Comparison of ENCODE assay signal across 10 mouse cellular contexts in genomic region chr9:64057903-64058650, GRCm38 (mm10). TPM values are rescaled to one million over a fixed set of nuclear protein-coding genes. Genes with fewer than 3 reads are reported as not detected.
DNase-seq lines count a peak whose midpoint lies in the region; ATAC-seq and TF ChIP-seq lines count a peak whose summit lies in the region.
"Had no signal": no experiment of that assay in that cellular context is flagged by ENCODE, and none has a peak within 500 bp of the region (broad histone marks: within the 10 kb centered on the region; RNA-seq: fewer than 3 reads in every experiment).

No protein-coding gene starts in this region.

- DNase-seq in lung, adult 2 months = no peak
- peak; percentile 80 for DNase-seq in limb, embryonic 11.5 days (ENCODE audit: low spot score)
- peak; percentile 54 for DNase-seq in neural tube, embryonic 11.5 days (ENCODE audit: low spot score)
- no peak for DNase-seq in layer of hippocampus, adult 8-10 months (ENCODE audit: low spot score in 2 of 2)
- DNase-seq in Muller cell, postnatal 12 days (ENCODE audit: inconsistent ontology term) = no peak
- no peak for DNase-seq in retina, postnatal 1 day

- WGBS in lung, embryonic 16.5 days = 55% methylated on average over 7 of the region's 7 CpGs
- 72% methylated on average over 7 of the region's 7 CpGs for WGBS in lung, adult 2 months
- WGBS in embryonic facial prominence, embryonic 12.5 days = 26% methylated on average over 7 of the region's 7 CpGs
- 43% methylated on average over 7 of the region's 7 CpGs for WGBS in limb, embryonic 11.5 days
- WGBS in neural tube, embryonic 11.5 days = 59% methylated on average over 7 of the region's 7 CpGs

- no peak for TF ChIP-seq CTCF in lung, adult 2 months (IDR thresholded peaks at IDR 0.05; ENCODE audit: insufficient read depth, low read length)

- no peaks in the 10 kb centered on the region for H3K27me3 ChIP-seq in lung, embryonic 16.5 days (ENCODE audit: control insufficient read depth, insufficient read depth, low read depth, low read length)
- no peaks in the 10 kb centered on the region for H3K27me3 ChIP-seq in embryonic facial prominence, embryonic 12.5 days
- no peaks in the 10 kb centered on the region for H3K27me3 ChIP-seq in limb, embryonic 11.5 days (ENCODE audit: control insufficient read depth, insufficient read depth, low read length)
- no peaks in the 10 kb centered on the region for H3K27me3 ChIP-seq in neural tube, embryonic 11.5 days (ENCODE audit: control insufficient read depth, insufficient read depth, low read length)
- H3K27me3 ChIP-seq: stomach, embryonic 15.5 days had no signal

- no peak overlapping the region for H3K4me2 ChIP-seq in lung, embryonic 16.5 days (ENCODE audit: low read depth, low read length)
- H3K4me2 ChIP-seq in embryonic facial prominence, embryonic 12.5 days (replicated peaks) = peak overlapping the region; percentile 36; the same call in 1 of the 2 replicates
- no peak overlapping the region for H3K4me2 ChIP-seq in limb, embryonic 11.5 days (ENCODE audit: low read depth, severe bottlenecking)
- H3K4me2 ChIP-seq in neural tube, embryonic 11.5 days (ENCODE audit: low read depth) = no peak overlapping the region
- H3K4me2 ChIP-seq: stomach, embryonic 15.5 days had no signal

- H3K9me3 ChIP-seq in lung, embryonic 16.5 days (ENCODE audit: control insufficient read depth, low read length) = no peaks in the 10 kb centered on the region
- no peaks in the 10 kb centered on the region for H3K9me3 ChIP-seq in embryonic facial prominence, embryonic 12.5 days
- H3K9me3 ChIP-seq in limb, embryonic 11.5 days (ENCODE audit: control insufficient read depth, low read length) = no peaks in the 10 kb centered on the region
- H3K9me3 ChIP-seq in neural tube, embryonic 11.5 days (ENCODE audit: control insufficient read depth, low read length) = no peaks in the 10 kb centered on the region
- H3K9me3 ChIP-seq: stomach, embryonic 15.5 days had no signal

- peaks cover 24% of the 10 kb centered on the region for H3K4me1 ChIP-seq in lung, embryonic 16.5 days (replicated peaks; ENCODE audit: control insufficient read depth, insufficient read depth, low read length)
- peaks cover 10% of the 10 kb centered on the region for H3K4me1 ChIP-seq in lung, adult 2 months (ENCODE audit: control insufficient read depth, insufficient read depth, low read length)
- peaks cover 32% of the 10 kb centered on the region for H3K4me1 ChIP-seq in embryonic facial prominence, embryonic 12.5 days
- H3K4me1 ChIP-seq in limb, embryonic 11.5 days (ENCODE audit: control insufficient read depth, insufficient read depth, low read length) = peaks cover 42% of the 10 kb centered on the region
- H3K4me1 ChIP-seq in neural tube, embryonic 11.5 days (ENCODE audit: control insufficient read depth, insufficient read depth, low read length) = peaks cover 10% of the 10 kb centered on the region

- H3K4me3 ChIP-seq in lung, embryonic 16.5 days (ENCODE audit: low read length) = no peak overlapping the region
- H3K4me3 ChIP-seq in lung, adult 2 months (replicated peaks; ENCODE audit: extremely low read depth, low read depth, low read length) = no peak overlapping the region
- no peak overlapping the region for H3K4me3 ChIP-seq in embryonic facial prominence, embryonic 12.5 days
- H3K4me3 ChIP-seq in limb, embryonic 11.5 days (ENCODE audit: low read depth, low read length) = no peak overlapping the region
- no peak overlapping the region for H3K4me3 ChIP-seq in neural tube, embryonic 11.5 days (ENCODE audit: low read depth, low read length)
- H3K4me3 ChIP-seq: stomach, embryonic 15.5 days had no signal

- peak; percentile 21 for ATAC-seq in lung, embryonic 16.5 days (ENCODE audit: low read depth)
- ATAC-seq in embryonic facial prominence, embryonic 12.5 days (ENCODE audit: insufficient number of reproducible peaks, insufficient read depth, low FRiP score, low TSS enrichment) = peak; percentile 68
- peak; percentile 63; the same call in 1 of the 2 replicates for ATAC-seq in limb, embryonic 11.5 days (ENCODE audit: insufficient number of reproducible peaks, low FRiP score, low TSS enrichment, low read depth)
- no peak for ATAC-seq in neural tube, embryonic 11.5 days (ENCODE audit: insufficient read depth, low FRiP score, low TSS enrichment)

- no peaks in the 10 kb centered on the region for H3K36me3 ChIP-seq in lung, embryonic 16.5 days (ENCODE audit: control insufficient read depth, insufficient read depth, low read length)
- H3K36me3 ChIP-seq in embryonic facial prominence, embryonic 12.5 days = no peaks in the 10 kb centered on the region
- H3K36me3 ChIP-seq in limb, embryonic 11.5 days (ENCODE audit: control insufficient read depth, insufficient read depth, low read length) = no peaks in the 10 kb centered on the region
- H3K36me3 ChIP-seq in neural tube, embryonic 11.5 days (ENCODE audit: control insufficient read depth, insufficient read depth, low read length) = no peaks in the 10 kb centered on the region
- H3K36me3 ChIP-seq: stomach, embryonic 15.5 days had no signal

- TF ChIP-seq POLR2A in lung, adult 2 months (IDR thresholded peaks at IDR 0.05; ENCODE audit: borderline replicate concordance, extremely low read depth, low read depth, low read length) = no peak

- H3K9ac ChIP-seq in lung, embryonic 16.5 days (ENCODE audit: low read length) = no peak overlapping the region
- no peak overlapping the region for H3K9ac ChIP-seq in embryonic facial prominence, embryonic 12.5 days
- H3K9ac ChIP-seq in limb, embryonic 11.5 days (ENCODE audit: low read length) = peak overlapping the region; percentile 43; the same call in 1 of the 2 replicates
- H3K9ac ChIP-seq in neural tube, embryonic 11.5 days (ENCODE audit: low read length) = no peak overlapping the region
- H3K9ac ChIP-seq: stomach, embryonic 15.5 days had no signal

- H3K27ac ChIP-seq in lung, embryonic 16.5 days (ENCODE audit: low read length) = no peak overlapping the region
- H3K27ac ChIP-seq in embryonic facial prominence, embryonic 12.5 days = peak overlapping the region; percentile 89
- H3K27ac ChIP-seq in limb, embryonic 11.5 days (replicated peaks; ENCODE audit: low read depth, low read length) = peak overlapping the region; percentile 90
- 0 out of 2 replicates have a peak overlapping the region, but pooled peaks have one; percentile 11 for H3K27ac ChIP-seq in neural tube, embryonic 11.5 days (ENCODE audit: low read depth, low read length)
- H3K27ac ChIP-seq: stomach, embryonic 15.5 days had no signal

RNA-seq across cellular contexts. Expression of gene Smad6, which starts 36.2 kb away (rescaled TPM):
- polyA plus RNA-seq in lung, embryonic 16.5 days (2015; fragmentation: Nextera tagmentation; extraction: Ambion mirVana) = 6.8 and 8.6 TPM in 2 replicates
- polyA plus RNA-seq in lung, adult 2 months (2012; rRNA removed) = 260 and 369 TPM in 2 replicates
- polyA plus RNA-seq in embryonic facial prominence, embryonic 12.5 days (2016; fragmentation: Nextera tagmentation; extraction: Ambion mirVana) = 25.4 and 26.0 TPM in 2 replicates
- polyA plus RNA-seq in limb, embryonic 11.5 days (2014; fragmentation: Nextera tagmentation; extraction: Ambion mirVana) = 10.1 and 12.3 TPM in 2 replicates
- polyA plus RNA-seq in neural tube, embryonic 11.5 days (2014; fragmentation: Nextera tagmentation; extraction: Ambion mirVana) = 6.8 and 7.7 TPM in 2 replicates
- total RNA-seq in layer of hippocampus, adult 8-10 months (2022) = 1 to 10 TPM; 1.7 to 2.5 (median 2.0) TPM

RNA-seq across cellular contexts. Expression of gene Lctl, which starts 58.9 kb away (rescaled TPM):
- polyA plus RNA-seq in lung, embryonic 16.5 days (2015; fragmentation: Nextera tagmentation; extraction: Ambion mirVana) = not detected in 2 replicates
- 2.9 TPM in 2 replicates for polyA plus RNA-seq in lung, adult 2 months (2012; rRNA removed)
- polyA plus RNA-seq in embryonic facial prominence, embryonic 12.5 days (2016; fragmentation: Nextera tagmentation; extraction: Ambion mirVana) = not detected in 2 replicates
- not detected in 2 replicates for polyA plus RNA-seq in limb, embryonic 11.5 days (2014; fragmentation: Nextera tagmentation; extraction: Ambion mirVana)
- not detected in 2 replicates for polyA plus RNA-seq in neural tube, embryonic 11.5 days (2014; fragmentation: Nextera tagmentation; extraction: Ambion mirVana)
- total RNA-seq in layer of hippocampus, adult 8-10 months (2022) = under 1 TPM in 1 of 4 experiments, not detected in 3; 0.76 TPM
- polyA plus RNA-seq: intestine, embryonic 14.5 days; stomach, embryonic 15.5 days had no signal

Comparison
In these comparisons a context has a peak if more than half of its experiments do, and no peak if none do; other contexts are left out.
1. DNase-seq: peak in limb, embryonic 11.5 days (single experiment) and neural tube, embryonic 11.5 days (single experiment); none in lung, adult 2 months (single experiment), layer of hippocampus, adult 8-10 months (0 of 2), Muller cell, postnatal 12 days (single experiment) and retina, postnatal 1 day (single experiment).